Mouse (Mus musculus): ENCODE results near the gene Hnrnph3. TPM values are rescaled to one million over a fixed set of nuclear protein-coding genes. Genes with fewer than 3 reads are reported as not detected.

The Hnrnph3 gene
- total RNA-seq, 2 experiments from 2014 or later, result 36.1 to 65.0 TPM

- no peak for DNase-seq (ENCODE audit: low spot score in 2 of 2)
- intact Hi-C loops (cut with DNase I), result no loop called here
These were observed 19.5 kb downstream of the Hnrnph3 start for GRCm38 (mm10) chr10:63004556-63004955.

GRCm38 (mm10) chr10:63003252-63003651 lies 20.8 kb downstream of the Hnrnph3 start:
- no peak for DNase-seq (ENCODE audit: low spot score in 2 of 2)
- intact Hi-C loops (cut with DNase I), result no loop called here

GRCm38 (mm10) chr10:63000584-63000983 lies 23.4 kb downstream of the Hnrnph3 start:
- intact Hi-C loops (cut with DNase I), result no loop called here
- no peak for DNase-seq (ENCODE audit: low spot score in 2 of 2)

- no peak for DNase-seq (ENCODE audit: low spot score in 2 of 2)
- intact Hi-C loops (cut with DNase I), result no loop called here
These were observed 30.0 kb downstream of the Hnrnph3 start for GRCm38 (mm10) chr10:62993991-62994390.

- DNase-seq (ENCODE audit: low spot score in 2 of 2), result no peak
- intact Hi-C loops (cut with DNase I), result no loop called here
These were observed 33.4 kb downstream of the Hnrnph3 start for GRCm38 (mm10) chr10:62990636-62991035.

- DNase-seq (ENCODE audit: low spot score in 2 of 2), result no peak
- intact Hi-C loops (cut with DNase I), result no loop called here
These were observed 36.7 kb downstream of the Hnrnph3 start for GRCm38 (mm10) chr10:62987341-62987740.

- DNase-seq (ENCODE audit: low spot score in 2 of 2), result no peak
- intact Hi-C loops (cut with DNase I), result loop anchor here (5.0 kb wide), 1 partner anchor 132 kb away; no protein-coding TSS in a partner anchor
These were observed 39.5 kb downstream of the Hnrnph3 start for GRCm38 (mm10) chr10:62984495-62984894.

- no peak for DNase-seq (ENCODE audit: low spot score in 2 of 2)
- intact Hi-C loops (cut with DNase I), result loop anchor here (5.0 kb wide), 1 partner anchor 132 kb away; no protein-coding TSS in a partner anchor
These were observed 39.9 kb downstream of the Hnrnph3 start for GRCm38 (mm10) chr10:62984072-62984471.

GRCm38 (mm10) chr10:62980039-62980954 lies 43.7 kb downstream of the Hnrnph3 start, which contains the start of gene Rufy2:
TSS of gene Rufy2 (plus strand) at chr10:62980223.
- peak; percentile 88 to 89 for DNase-seq (ENCODE audit: low spot score in 2 of 2)
- intact Hi-C loops (cut with DNase I), result loop anchor here (5.0 kb wide), 1 partner anchor 128 kb away; no protein-coding TSS in a partner anchor

- intact Hi-C loops (cut with DNase I), result loop anchor here (5.0 kb wide), 1 partner anchor 127 kb away; no protein-coding TSS in a partner anchor
- DNase-seq (ENCODE audit: low spot score in 2 of 2), result no peak
These were observed 44.4 kb downstream of the Hnrnph3 start for GRCm38 (mm10) chr10:62979667-62980038.

GRCm38 (mm10) chr10:62971821-62972220 lies 52.2 kb downstream of the Hnrnph3 start:
- intact Hi-C loops (cut with DNase I), result no loop called here
- DNase-seq (ENCODE audit: low spot score in 2 of 2), result no peak

- intact Hi-C loops (cut with DNase I), result no loop called here
- DNase-seq (ENCODE audit: low spot score in 2 of 2), result no peak
These were observed 57.7 kb downstream of the Hnrnph3 start for GRCm38 (mm10) chr10:62966291-62966690.

- intact Hi-C loops (cut with DNase I), result no loop called here
- no peak for DNase-seq (ENCODE audit: low spot score in 2 of 2)
These were observed 58.2 kb downstream of the Hnrnph3 start for GRCm38 (mm10) chr10:62965796-62966195.

Other genes starting within 250 kb of the Hnrnph3 start
- 10 to 100 TPM; 41.4 to 70.6 TPM for gene Ccar1, start 231.9 kb downstream of the Hnrnph3 start, total RNA-seq (2021)
- 10 to 100 TPM; 20.4 to 22.1 TPM for gene Tet1, start 115.2 kb downstream of the Hnrnph3 start, total RNA-seq (2021)
- 10 to 100 TPM; 35.4 to 45.1 TPM for gene Slc25a16, start 103.6 kb downstream of the Hnrnph3 start, total RNA-seq (2021)
- gene Dna2, start 77.2 kb downstream of the Hnrnph3 start, total RNA-seq (2021), result 1 to 10 TPM; 1.5 to 2.7 TPM
- gene Rufy2, start 44.0 kb downstream of the Hnrnph3 start, total RNA-seq (2021), result 100 to 1,000 TPM in 1 of 2 experiments, 10 to 100 TPM in 1; 79.6 to 103 TPM
- gene Pbld2, start 98 bp upstream of the Hnrnph3 start, total RNA-seq (2021), result 1 to 10 TPM; 1.7 TPM
- under 1 TPM; 0.35 to 0.41 TPM for gene Pbld1, start 35.9 kb upstream of the Hnrnph3 start, total RNA-seq (2021)
- 1 to 10 TPM; 3.1 to 4.6 TPM for gene Atoh7, start 75.4 kb upstream of the Hnrnph3 start, total RNA-seq (2021)
- 1 to 10 TPM; 2.9 to 5.0 TPM for gene Mypn, start 179.7 kb upstream of the Hnrnph3 start, total RNA-seq (2021)
- gene Herc4, start 219.6 kb upstream of the Hnrnph3 start, total RNA-seq (2021), result 10 to 100 TPM; 43.1 to 49.0 TPM